Mouse (Mus musculus): ENCODE data around the gene Lekr1.

- no peak for TF ChIP-seq CTCF (IDR thresholded peaks at IDR 0.05; ENCODE audit: borderline replicate concordance, extremely low read depth, insufficient read depth, insufficient read length)
- no peak for TF ChIP-seq POLR2A (IDR thresholded peaks at IDR 0.05; ENCODE audit: borderline replicate concordance, extremely low read depth, insufficient read depth, insufficient read length, poor library complexity, severe bottlenecking)
Observed at GRCm38 (mm10) chr3:65680612-65681011, 14.6 kb downstream of the Lekr1 start.
